Comparison of ENCODE assay signal across 8 mouse cellular contexts in genomic region chr9:106788812-106789321, GRCm38 (mm10). TPM values are rescaled to one million over a fixed set of nuclear protein-coding genes. Genes with fewer than 3 reads are reported as not detected.
DNase-seq lines count a peak whose midpoint lies in the region; ATAC-seq and TF ChIP-seq lines count a peak whose summit lies in the region.

Gene Rad54l2 (minus strand): TSS chr9:106789194.

- TF ChIP-seq CTCF in E14TG2a.4 (conservative IDR thresholded peaks at IDR 0.05; ENCODE audit: low read length) = no peak
- peak; percentile 20 for TF ChIP-seq CTCF in liver, embryonic 14.5 days (IDR thresholded peaks at IDR 0.05; ENCODE audit: low read depth)

- H3K9me3 ChIP-seq in E14TG2a.4 (ENCODE audit: low read length) = no peaks in the 10 kb centered on the region
- H3K9me3 ChIP-seq in forebrain, embryonic 12.5 days = no peaks in the 10 kb centered on the region
- H3K9me3 ChIP-seq in heart, embryonic 16.5 days (replicated peaks; ENCODE audit: control insufficient read depth, low read length) = no peaks in the 10 kb centered on the region
- H3K9me3 ChIP-seq in liver, embryonic 14.5 days (ENCODE audit: control insufficient read depth, low read length) = no peaks in the 10 kb centered on the region
- H3K9me3 ChIP-seq in stomach, embryonic 15.5 days = no peaks in the 10 kb centered on the region

- H3K27me3 ChIP-seq in E14TG2a.4 (ENCODE audit: insufficient read depth, low read length) = peaks cover 3% of the 10 kb centered on the region
- 0 out of 2 replicates have a peak, but pooled peaks cover 4% of the 10 kb centered on the region for H3K27me3 ChIP-seq in forebrain, embryonic 12.5 days
- H3K27me3 ChIP-seq in heart, embryonic 16.5 days (ENCODE audit: control insufficient read depth, insufficient read depth, low read length) = no peaks in the 10 kb centered on the region
- H3K27me3 ChIP-seq in liver, embryonic 14.5 days (ENCODE audit: control insufficient read depth, insufficient read depth, low read length) = no peaks in the 10 kb centered on the region
- no peaks in the 10 kb centered on the region for H3K27me3 ChIP-seq in stomach, embryonic 15.5 days (replicated peaks)

- H3K4me3 ChIP-seq in E14TG2a.4 (replicated peaks; ENCODE audit: low read length) = peak within 1 kb of the TSS; percentile 97
- peak within 1 kb of the TSS; percentile 97 for H3K4me3 ChIP-seq in forebrain, embryonic 12.5 days (replicated peaks)
- peak within 1 kb of the TSS; percentile 100 for H3K4me3 ChIP-seq in heart, embryonic 16.5 days (ENCODE audit: low read length)
- H3K4me3 ChIP-seq in liver, embryonic 14.5 days (ENCODE audit: insufficient read depth in 1 of 2, low read depth in 2 of 2, low read length in 2 of 2) = peak within 1 kb of the TSS; percentile 98 to 100
- H3K4me3 ChIP-seq in stomach, embryonic 15.5 days (replicated peaks) = peak within 1 kb of the TSS; percentile 86

- peak within 1 kb of the TSS; percentile 84 for H3K4me2 ChIP-seq in forebrain, embryonic 12.5 days
- H3K4me2 ChIP-seq in heart, embryonic 16.5 days (ENCODE audit: low read depth, low read length) = peak within 1 kb of the TSS; percentile 94
- H3K4me2 ChIP-seq in liver, embryonic 14.5 days (ENCODE audit: low read depth) = peak within 1 kb of the TSS; percentile 79
- H3K4me2 ChIP-seq in stomach, embryonic 15.5 days = peak within 1 kb of the TSS; percentile 70

- peak within 1 kb of the TSS; percentile 90 for H3K27ac ChIP-seq in forebrain, embryonic 12.5 days
- peak within 1 kb of the TSS; percentile 93 for H3K27ac ChIP-seq in heart, embryonic 16.5 days (ENCODE audit: low read length)
- peak within 1 kb of the TSS; percentile 46 for H3K27ac ChIP-seq in liver, embryonic 14.5 days
- peak within 1 kb of the TSS; percentile 83 for H3K27ac ChIP-seq in stomach, embryonic 15.5 days

- peaks cover 36% of the 10 kb centered on the region for H3K4me1 ChIP-seq in E14TG2a.4 (replicated peaks; ENCODE audit: low read depth, low read length)
- peaks cover 15% of the 10 kb centered on the region for H3K4me1 ChIP-seq in forebrain, embryonic 12.5 days
- H3K4me1 ChIP-seq in heart, embryonic 16.5 days (ENCODE audit: control insufficient read depth, insufficient read depth, low read length) = peaks cover 14% of the 10 kb centered on the region
- peaks cover 3 to 19% of the 10 kb centered on the region in 2 experiments; a peak in 3 of 4 replicates for H3K4me1 ChIP-seq in liver, embryonic 14.5 days (replicated peaks; ENCODE audit: control insufficient read depth in 2 of 2, insufficient read depth in 2 of 2, low read length in 1 of 2)
- peaks cover 5% of the 10 kb centered on the region; the same call in 1 of the 2 replicates for H3K4me1 ChIP-seq in stomach, embryonic 15.5 days

- H3K9ac ChIP-seq in forebrain, embryonic 12.5 days = peak within 1 kb of the TSS; percentile 99
- H3K9ac ChIP-seq in heart, embryonic 16.5 days (ENCODE audit: low read length) = peak within 1 kb of the TSS; percentile 100
- H3K9ac ChIP-seq in liver, embryonic 14.5 days (replicated peaks) = peak within 1 kb of the TSS; percentile 99
- peak within 1 kb of the TSS; percentile 97 for H3K9ac ChIP-seq in stomach, embryonic 15.5 days

- ATAC-seq in forebrain, embryonic 12.5 days (ENCODE audit: low FRiP score) = peak; percentile 93
- peak; percentile 90 for ATAC-seq in heart, embryonic 16.5 days (replicated peaks; ENCODE audit: extremely low read depth, insufficient read depth, low FRiP score)
- peak; percentile 89 for ATAC-seq in liver, embryonic 14.5 days (ENCODE audit: insufficient read depth)
- ATAC-seq in stomach, embryonic 15.5 days (ENCODE audit: insufficient read depth, low FRiP score, low read depth) = peak; percentile 90

- TF ChIP-seq EP300 in liver, embryonic 14.5 days (IDR thresholded peaks at IDR 0.05; ENCODE audit: low read depth) = no peak

- peak; percentile 76 for DNase-seq in c-Kit-positive CD71-positive TER-119-positive erythroid progenitor cells, embryonic 14.5 days (ENCODE audit: low spot score)
- DNase-seq in kidney, postnatal 36 days = peak; percentile 88 to 93
- peak; percentile 61 to 69 (median 61) for DNase-seq in liver, embryonic 14.5 days (ENCODE audit: low read depth in 3 of 3, low spot score in 3 of 3)
- DNase-seq in neural tube, embryonic 10.5 days (ENCODE audit: extremely low spot score, low spot score) = peak; percentile 89

- no peaks in the 10 kb centered on the region for H3K36me3 ChIP-seq in E14TG2a.4 (ENCODE audit: insufficient read depth, low read length)
- no peaks in the 10 kb centered on the region for H3K36me3 ChIP-seq in forebrain, embryonic 12.5 days (replicated peaks)
- no peaks in the 10 kb centered on the region for H3K36me3 ChIP-seq in heart, embryonic 16.5 days (ENCODE audit: control insufficient read depth, insufficient read depth)
- H3K36me3 ChIP-seq in liver, embryonic 14.5 days (replicated peaks; ENCODE audit: control insufficient read depth, insufficient read depth, low read depth) = no peaks in the 10 kb centered on the region
- no peaks in the 10 kb centered on the region for H3K36me3 ChIP-seq in stomach, embryonic 15.5 days

- WGBS in forebrain, embryonic 12.5 days = under 1% methylated on average over 49 of the region's 49 CpGs
- under 1% methylated on average over 42 of the region's 49 CpGs for WGBS in heart, embryonic 16.5 days
- WGBS in liver, embryonic 14.5 days (ENCODE audit: insufficient replicate concordance) = under 1% methylated on average over 48 of the region's 49 CpGs
- WGBS in stomach, embryonic 15.5 days = under 1% methylated on average over 49 of the region's 49 CpGs

RNA-seq across cellular contexts. Expression of gene Rad54l2, which starts in this region (rescaled TPM):
- polyA plus RNA-seq in forebrain, embryonic 12.5 days (2016; fragmentation: Nextera tagmentation; extraction: Ambion mirVana) = 11.2 and 12.3 TPM in 2 replicates
- 3.1 and 3.8 TPM in 2 replicates for polyA plus RNA-seq in heart, embryonic 16.5 days (2015; fragmentation: Nextera tagmentation; extraction: Ambion mirVana)
- 2.4 and 3.7 TPM in 2 replicates for polyA plus RNA-seq in liver, embryonic 14.5 days (2012; rRNA removed)
- polyA plus RNA-seq in liver, embryonic 14.5 days (2014; fragmentation: Nextera tagmentation; extraction: Ambion mirVana) = 0.96 and 1.3 TPM in 2 replicates
- polyA plus RNA-seq in stomach, embryonic 15.5 days (2015; fragmentation: Nextera tagmentation; extraction: Ambion mirVana) = 5.8 and 6.2 TPM in 2 replicates

Comparison
In these comparisons a context has a peak if more than half of its experiments do, and no peak if none do; other contexts are left out.
1. Peak in every context shown above with its lines: DNase-seq, ATAC-seq, H3K4me3 ChIP-seq and H3K27ac ChIP-seq.